Mouse (Mus musculus) stomach, embryonic 15.5 days (tissue): ENCODE measurements at regions not wholly inside any gene's neighbourhood (a gene's known extent, or its start where the extent isn't known, plus 50 kb on each side); places are given as distances from the start of the nearest gene placed in this dataset.
A peak's percentile ranks its signal among the peaks of the same experiment; 100 is the strongest.

Source experiments
- ATAC-seq: fragments of 200-750 bp; cut with Nextera tagmentation; 2 replicates; pipeline ENCODE4 v1.8.0; 2017; ENCODE audit warnings: low read depth, moderate number of reproducible peaks, moderate TSS enrichment; ENCODE audit not compliant: insufficient read depth, low FRiP score
- H3K27ac ChIP-seq: fragments of 300-500 bp; sonication (generic); 2 replicates; pipeline ENCODE4 v1.5.1; 2015; ENCODE audit warnings: mild to moderate bottlenecking, inconsistent platforms
- H3K27me3 ChIP-seq: fragments of 300-500 bp; sonication (generic); replicated peaks from 2 replicates; pipeline ENCODE4 v1.6.1; 2015; ENCODE audit warnings: inconsistent platforms
- H3K36me3 ChIP-seq: fragments of 300-500 bp; sonication (generic); 2 replicates; pipeline ENCODE4 v1.6.1; 2015; ENCODE audit warnings: inconsistent platforms
- H3K4me1 ChIP-seq: fragments of 300-500 bp; sonication (generic); 2 replicates; pipeline ENCODE4 v1.6.1; 2015; ENCODE audit warnings: inconsistent platforms
- H3K4me2 ChIP-seq: fragments of 300-500 bp; sonication (generic); 2 replicates; pipeline ENCODE4 v1.6.1; 2015; ENCODE audit warnings: mild to moderate bottlenecking, inconsistent platforms
- H3K4me3 ChIP-seq: fragments of 300-500 bp; sonication (generic); replicated peaks from 2 replicates; pipeline ENCODE4 v1.5.1; 2015; ENCODE audit warnings: inconsistent platforms
- H3K9ac ChIP-seq: fragments of 300-500 bp; sonication (generic); 2 replicates; pipeline ENCODE4 v1.6.1; 2015; ENCODE audit warnings: inconsistent platforms
- H3K9me3 ChIP-seq: fragments of 300-500 bp; sonication (generic); 2 replicates; pipeline ENCODE4 v1.6.1; 2016; ENCODE audit warnings: inconsistent platforms
- WGBS: fragments of 180-500 bp; shearing (Covaris S2); methylation state at CpG from one replicate; pipeline ENCODE4 v1.1.7; 2015; 5-methylcytosine and 5-hydroxymethylcytosine counted together

- H3K4me1 ChIP-seq: no peaks in the 10 kb centered on the region
Observed at GRCm38 (mm10) chr1:88623040-88623439, 79.0 kb downstream of the Arl4c start.

DNA sequence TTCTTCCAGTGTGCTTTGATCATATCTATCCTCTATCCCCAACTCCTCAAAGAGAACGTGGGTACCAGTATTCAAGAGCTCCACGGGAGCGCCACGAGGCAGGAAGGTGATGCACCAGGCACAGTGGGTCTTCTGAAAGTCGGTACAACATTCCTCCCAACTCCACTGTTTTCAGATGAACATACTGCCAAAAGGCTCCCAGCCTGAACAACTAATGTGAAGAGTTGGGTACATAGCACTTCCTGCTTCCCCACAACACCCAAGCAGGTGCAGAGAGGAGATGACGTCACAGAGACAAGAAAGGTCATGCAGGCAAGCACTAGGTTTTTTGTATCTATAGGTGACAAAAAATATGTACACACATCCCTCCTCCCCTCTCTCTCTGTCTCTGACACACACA, 79.7 kb downstream of the Arl4c start:
- H3K27ac ChIP-seq: no peak overlapping the region
- no peak overlapping the region for H3K4me3 ChIP-seq
- H3K27me3 ChIP-seq: no peaks in the 10 kb centered on the region
- H3K4me1 ChIP-seq: no peaks in the 10 kb centered on the region
- no peak for ATAC-seq
- WGBS: 77% methylated on average over 6 of the region's 6 CpGs
- no peaks in the 10 kb centered on the region for H3K36me3 ChIP-seq
- H3K9ac ChIP-seq: no peak overlapping the region
- H3K4me2 ChIP-seq: no peak overlapping the region
- H3K9me3 ChIP-seq: no peaks in the 10 kb centered on the region

More at GRCm38 (mm10) chr1:88623040-88623439, 79.0 kb downstream of the Arl4c start:
- 69% methylated on average over 10 of the region's 10 CpGs for WGBS
- ATAC-seq: no peak
- no peaks in the 10 kb centered on the region for H3K36me3 ChIP-seq
- H3K27ac ChIP-seq: no peak overlapping the region
- H3K4me2 ChIP-seq: no peak overlapping the region
- no peaks in the 10 kb centered on the region for H3K27me3 ChIP-seq
- H3K9ac ChIP-seq: no peak overlapping the region
- no peak overlapping the region for H3K4me3 ChIP-seq
- H3K9me3 ChIP-seq: no peaks in the 10 kb centered on the region

GRCm38 (mm10) chr1:88621214-88621613, 80.8 kb downstream of the Arl4c start:
- no peak overlapping the region for H3K4me2 ChIP-seq
- no peaks in the 10 kb centered on the region for H3K36me3 ChIP-seq
- no peaks in the 10 kb centered on the region for H3K9me3 ChIP-seq
- no peak for ATAC-seq
- no peaks in the 10 kb centered on the region for H3K27me3 ChIP-seq
- WGBS: 50% methylated on average over 2 of the region's 2 CpGs
- no peak overlapping the region for H3K9ac ChIP-seq
- H3K27ac ChIP-seq: no peak overlapping the region
- no peak overlapping the region for H3K4me3 ChIP-seq
- H3K4me1 ChIP-seq: no peaks in the 10 kb centered on the region

DNA sequence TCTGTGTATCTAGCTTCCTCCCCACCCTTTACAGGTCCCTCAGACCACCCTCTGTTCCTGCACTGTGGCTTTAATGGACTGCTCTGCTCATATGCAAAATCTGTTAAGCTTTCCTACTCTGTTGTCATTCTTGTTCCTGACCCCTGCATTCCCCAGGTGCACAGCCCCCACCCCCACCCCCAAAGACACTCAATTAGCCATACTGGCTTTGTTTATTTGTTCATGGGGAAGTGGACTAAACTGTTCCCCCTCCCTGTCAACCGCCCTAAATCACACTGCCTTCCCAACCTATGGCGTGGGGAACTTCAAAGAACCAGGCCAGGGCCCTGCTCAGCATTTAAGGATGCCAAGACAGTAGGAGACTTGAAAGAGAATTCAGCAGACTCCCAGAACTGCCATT, 89.0 kb downstream of the Arl4c start:
- no peak overlapping the region for H3K4me2 ChIP-seq
- no peak for ATAC-seq

GRCm38 (mm10) chr1:88611241-88611640, 90.8 kb downstream of the Arl4c start:
- Histone ChIP-seq H3K27ac (no peak overlapping the region), H3K27me3 (no peaks in the 10 kb centered on the region), H3K4me3 (no peak overlapping the region), H3K9me3 (no peaks in the 10 kb centered on the region), H3K9ac (no peak overlapping the region), H3K4me2 (no peak overlapping the region), H3K36me3 (no peaks in the 10 kb centered on the region), H3K4me1 (0 out of 2 replicates have a peak, but pooled peaks cover 2% of the 10 kb centered on the region)
- ATAC-seq: no peak
- WGBS: 82% methylated on average over 5 of the region's 5 CpGs

More for the DNA sequence above, 89.0 kb downstream of the Arl4c start:
- no peak overlapping the region for H3K9ac ChIP-seq
- no peaks in the 10 kb centered on the region for H3K9me3 ChIP-seq
- H3K27ac ChIP-seq: no peak overlapping the region
- no peaks in the 10 kb centered on the region for H3K27me3 ChIP-seq
- H3K4me1 ChIP-seq: no peaks in the 10 kb centered on the region
- 47% methylated on average over 2 of the region's 2 CpGs for WGBS
- no peak overlapping the region for H3K4me3 ChIP-seq
- no peaks in the 10 kb centered on the region for H3K36me3 ChIP-seq

GRCm38 (mm10) chr1:88610810-88611209, 91.2 kb downstream of the Arl4c start:
- Histone ChIP-seq H3K4me2 (no peak overlapping the region), H3K9ac (no peak overlapping the region), H3K4me1 (peaks cover 6% of the 10 kb centered on the region; the same call in 1 of the 2 replicates), H3K36me3 (no peaks in the 10 kb centered on the region), H3K27me3 (no peaks in the 10 kb centered on the region), H3K9me3 (no peaks in the 10 kb centered on the region), H3K4me3 (no peak overlapping the region), H3K27ac (no peak overlapping the region)
- 81% methylated on average over 9 of the region's 9 CpGs for WGBS
- no peak for ATAC-seq

DNA sequence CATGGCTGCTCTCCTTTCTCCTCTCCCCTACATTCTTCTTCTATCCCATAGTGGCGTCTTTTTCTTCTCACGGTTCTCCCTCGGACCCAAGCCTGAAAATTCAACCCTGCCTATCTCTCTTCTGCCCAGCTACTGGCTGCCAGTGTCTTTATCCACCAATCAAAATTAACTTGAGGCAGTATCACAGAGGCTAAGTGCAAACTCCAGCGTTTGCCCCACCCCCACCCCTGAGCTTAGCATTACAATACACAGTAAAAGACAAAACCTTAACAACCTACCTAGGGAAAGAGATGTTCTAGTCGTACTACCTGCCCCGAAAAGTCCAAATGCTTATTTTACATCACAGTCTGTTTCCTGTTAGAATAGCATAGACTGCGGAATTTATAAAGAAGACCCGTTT, 93.2 kb downstream of the Arl4c start:
- H3K27me3 ChIP-seq: no peaks in the 10 kb centered on the region
- H3K4me3 ChIP-seq: no peak overlapping the region
- WGBS: 47% methylated on average over 8 of the region's 8 CpGs
- no peak for ATAC-seq
- no peak overlapping the region for H3K9ac ChIP-seq
- H3K36me3 ChIP-seq: no peaks in the 10 kb centered on the region
- H3K27ac ChIP-seq: no peak overlapping the region
- no peak overlapping the region for H3K4me2 ChIP-seq
- H3K9me3 ChIP-seq: no peaks in the 10 kb centered on the region
- peaks cover 8% of the 10 kb centered on the region; the same call in 1 of the 2 replicates for H3K4me1 ChIP-seq

- Histone ChIP-seq H3K9ac (no peak overlapping the region), H3K27me3 (no peaks in the 10 kb centered on the region), H3K4me3 (no peak overlapping the region), H3K36me3 (no peaks in the 10 kb centered on the region), H3K9me3 (no peaks in the 10 kb centered on the region), H3K4me1 (peaks cover 8% of the 10 kb centered on the region; the same call in 1 of the 2 replicates), H3K4me2 (no peak overlapping the region), H3K27ac (no peak overlapping the region)
- no peak; the same call in 1 of the 2 replicates for ATAC-seq
- 37% methylated on average over 8 of the region's 8 CpGs for WGBS
Observed at GRCm38 (mm10) chr1:88608236-88608635, 93.8 kb downstream of the Arl4c start.

GRCm38 (mm10) chr1:88605616-88606190, 95.8 kb upstream of the Glrp1 start:
- no peak overlapping the region for H3K9ac ChIP-seq
- H3K27me3 ChIP-seq: no peaks in the 10 kb centered on the region
- H3K9me3 ChIP-seq: no peaks in the 10 kb centered on the region
- ATAC-seq: peak; percentile 77
- no peak overlapping the region for H3K4me2 ChIP-seq
- H3K27ac ChIP-seq: no peak overlapping the region
- WGBS: 43% methylated on average over 14 of the region's 14 CpGs
- no peaks in the 10 kb centered on the region for H3K36me3 ChIP-seq
- H3K4me3 ChIP-seq: no peak overlapping the region
- peaks cover 8% of the 10 kb centered on the region; the same call in 1 of the 2 replicates for H3K4me1 ChIP-seq

DNA sequence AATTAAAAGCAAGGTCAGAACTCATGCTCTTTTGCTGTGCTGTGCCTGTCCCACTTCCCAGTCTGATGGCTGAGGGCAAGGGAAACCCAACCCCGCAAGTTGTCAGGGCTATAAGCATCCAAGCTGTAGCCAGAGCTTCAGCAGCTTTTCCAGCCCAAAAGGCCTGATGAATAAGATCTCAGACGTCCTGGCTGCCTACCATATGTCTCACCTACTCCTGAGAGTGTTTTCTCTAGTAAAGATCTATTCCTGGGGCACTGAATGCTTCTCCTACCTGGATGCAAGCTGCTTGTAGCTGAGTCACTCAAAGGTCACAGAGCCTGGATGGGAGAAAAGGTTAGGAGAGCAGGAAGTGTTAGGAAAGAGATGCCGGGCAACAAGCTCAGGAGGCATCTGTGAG, 92.4 kb upstream of the Glrp1 start:
- no peak for ATAC-seq
- 61% methylated on average over 3 of the region's 3 CpGs for WGBS
- H3K4me2 ChIP-seq: no peak overlapping the region
- peaks cover 8% of the 10 kb centered on the region; the same call in 1 of the 2 replicates for H3K4me1 ChIP-seq
- H3K36me3 ChIP-seq: no peaks in the 10 kb centered on the region
- no peak overlapping the region for H3K9ac ChIP-seq
- H3K9me3 ChIP-seq: no peaks in the 10 kb centered on the region
- H3K4me3 ChIP-seq: no peak overlapping the region
- H3K27me3 ChIP-seq: no peaks in the 10 kb centered on the region
- no peak overlapping the region for H3K27ac ChIP-seq

- H3K27ac ChIP-seq: no peak overlapping the region
- no peak overlapping the region for H3K9ac ChIP-seq
- peaks cover 8% of the 10 kb centered on the region; the same call in 1 of the 2 replicates for H3K4me1 ChIP-seq
- no peak for ATAC-seq
- H3K27me3 ChIP-seq: no peaks in the 10 kb centered on the region
- no peaks in the 10 kb centered on the region for H3K36me3 ChIP-seq
- no peak overlapping the region for H3K4me3 ChIP-seq
- 62% methylated on average over 8 of the region's 8 CpGs for WGBS
- no peak overlapping the region for H3K4me2 ChIP-seq
- no peaks in the 10 kb centered on the region for H3K9me3 ChIP-seq
Observed at GRCm38 (mm10) chr1:88601801-88602200, 91.9 kb upstream of the Glrp1 start.

DNA sequence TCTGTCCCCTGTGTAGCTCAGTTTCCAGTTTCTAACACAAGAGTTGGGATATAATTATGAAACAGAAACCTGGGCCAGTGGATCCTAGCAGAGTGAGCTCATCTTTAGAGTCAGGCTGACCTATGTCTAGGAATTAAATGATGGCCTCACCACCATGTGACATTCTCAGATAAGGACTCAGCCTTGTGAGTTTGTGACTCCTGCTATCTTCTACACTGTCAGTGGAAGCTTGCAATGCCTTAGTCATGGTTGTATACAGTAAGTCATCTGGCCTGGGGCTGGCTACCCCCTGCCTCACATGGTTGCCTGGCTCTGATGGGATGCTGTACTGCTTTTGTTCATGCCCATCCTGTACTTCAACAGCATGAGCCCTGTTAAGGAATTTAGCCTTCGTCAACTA, 90.3 kb upstream of the Glrp1 start:
- 80% methylated on average over 1 of the region's 1 CpGs for WGBS

More for the DNA sequence above, 90.3 kb upstream of the Glrp1 start:
- Histone ChIP-seq H3K9ac (no peak overlapping the region), H3K4me2 (no peak overlapping the region), H3K4me3 (no peak overlapping the region), H3K27ac (no peak overlapping the region), H3K9me3 (no peaks in the 10 kb centered on the region), H3K36me3 (no peaks in the 10 kb centered on the region), H3K27me3 (no peaks in the 10 kb centered on the region), H3K4me1 (no peaks in the 10 kb centered on the region)
- no peak for ATAC-seq
